Mouse (Mus musculus): ENCODE measurements around the gene Ilf3.

DNA sequence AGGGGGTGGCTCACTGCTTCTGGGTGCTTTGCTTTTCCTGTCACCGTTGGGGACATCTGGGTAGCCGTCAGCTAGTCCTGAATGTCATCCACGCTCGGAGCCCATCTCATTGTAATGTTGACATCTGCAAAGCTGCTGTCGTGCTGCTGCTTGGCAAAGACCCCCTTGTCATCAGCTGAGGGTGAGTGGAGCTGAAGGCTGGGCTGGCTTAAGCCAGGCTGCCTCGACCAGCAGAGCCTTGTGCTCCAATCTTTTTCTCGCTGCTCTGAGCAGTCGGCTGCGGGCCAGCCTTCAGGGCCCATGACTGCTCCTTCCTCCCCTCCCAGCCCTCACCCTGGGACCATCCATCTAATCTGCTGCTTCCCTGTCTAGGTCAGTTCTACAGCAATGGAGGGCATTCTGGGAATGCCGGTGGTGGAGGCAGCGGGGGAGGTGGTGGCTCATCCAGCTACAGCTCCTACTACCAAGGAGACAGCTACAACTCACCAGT lies 35.1 kb downstream of the Ilf3 start:
- TF ChIP-seq POLR2A (IDR thresholded peaks at IDR 0.05; ENCODE audit: low read depth, low read length) = no peak
- no peak for TF ChIP-seq CTCF (IDR thresholded peaks at IDR 0.05; ENCODE audit: extremely low read depth, insufficient read length, insufficient replicate concordance, low read depth, low read length)
